Mouse (Mus musculus): Measurements from ENCODE around the gene Abi3bp.

Gene Abi3bp

DNA sequence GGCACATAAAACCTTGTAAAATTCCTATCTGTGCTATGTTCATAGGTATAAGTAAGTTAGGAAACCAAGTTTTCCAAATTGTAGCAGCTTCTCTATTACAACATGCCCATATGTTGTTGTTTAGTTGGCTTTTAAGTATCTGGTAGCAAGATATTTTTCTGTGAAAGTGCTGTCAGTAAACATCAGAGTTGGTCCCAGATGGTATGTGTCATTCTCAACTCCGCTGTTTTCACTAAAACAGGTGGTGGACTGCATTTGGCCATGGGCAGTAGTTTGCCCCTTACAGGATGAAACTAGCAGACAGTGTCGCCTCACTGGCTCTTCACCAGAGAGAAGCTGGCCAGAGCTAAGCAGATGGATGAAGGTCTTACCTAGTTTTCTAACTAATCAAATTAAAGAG lies 26.3 kb downstream of the Abi3bp start:
- no peak for DNase-seq (ENCODE audit: low spot score in 2 of 2)

DNA sequence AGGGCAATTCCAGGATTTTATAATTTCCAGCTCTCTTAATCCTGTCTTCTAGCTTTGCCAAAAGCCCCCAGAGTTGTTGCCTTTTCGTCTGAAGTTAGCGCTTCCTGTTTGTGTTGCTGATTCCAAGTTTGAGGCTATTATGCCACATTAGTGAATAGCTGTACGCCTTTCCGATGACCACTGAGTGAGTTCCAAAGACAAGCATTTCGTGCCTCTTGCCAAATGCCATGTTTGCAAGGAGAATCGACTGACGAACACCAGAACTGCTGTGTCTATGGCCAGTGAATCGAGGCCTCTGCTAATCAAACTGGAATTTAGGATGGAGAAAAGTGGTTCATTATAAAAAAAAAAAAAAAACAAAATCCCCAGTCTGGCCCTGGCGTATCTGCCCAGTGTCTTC lies 40.3 kb downstream of the Abi3bp start:
- DNase-seq (ENCODE audit: low spot score in 2 of 2), result no peak

DNA sequence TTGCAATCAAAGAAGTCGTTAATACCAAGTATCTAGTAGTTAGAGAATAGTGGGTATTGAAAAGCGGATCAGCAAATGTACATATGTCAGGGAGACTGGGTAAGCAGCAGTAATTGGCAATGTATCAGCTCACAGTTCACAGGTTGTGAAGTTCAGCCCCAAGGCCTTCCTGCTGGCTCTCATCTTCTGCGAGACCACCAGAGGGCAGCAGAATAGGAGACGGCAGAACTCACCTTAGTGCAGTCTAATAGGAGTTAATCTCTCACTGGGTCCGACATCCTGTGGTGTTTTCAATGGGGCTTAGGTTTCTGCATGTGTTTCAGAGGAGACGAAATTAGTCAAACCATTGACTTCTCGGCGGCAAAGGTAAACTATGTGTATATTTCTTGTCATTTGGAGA lies 46.7 kb downstream of the Abi3bp start:
- peak in 1 of 2 experiments; percentile 7 for DNase-seq (ENCODE audit: low spot score in 2 of 2)

- DNase-seq (ENCODE audit: low spot score in 2 of 2), result no peak
Observed at GRCm38 (mm10) chr16:56526482-56526881, 48.8 kb downstream of the Abi3bp start.

DNA sequence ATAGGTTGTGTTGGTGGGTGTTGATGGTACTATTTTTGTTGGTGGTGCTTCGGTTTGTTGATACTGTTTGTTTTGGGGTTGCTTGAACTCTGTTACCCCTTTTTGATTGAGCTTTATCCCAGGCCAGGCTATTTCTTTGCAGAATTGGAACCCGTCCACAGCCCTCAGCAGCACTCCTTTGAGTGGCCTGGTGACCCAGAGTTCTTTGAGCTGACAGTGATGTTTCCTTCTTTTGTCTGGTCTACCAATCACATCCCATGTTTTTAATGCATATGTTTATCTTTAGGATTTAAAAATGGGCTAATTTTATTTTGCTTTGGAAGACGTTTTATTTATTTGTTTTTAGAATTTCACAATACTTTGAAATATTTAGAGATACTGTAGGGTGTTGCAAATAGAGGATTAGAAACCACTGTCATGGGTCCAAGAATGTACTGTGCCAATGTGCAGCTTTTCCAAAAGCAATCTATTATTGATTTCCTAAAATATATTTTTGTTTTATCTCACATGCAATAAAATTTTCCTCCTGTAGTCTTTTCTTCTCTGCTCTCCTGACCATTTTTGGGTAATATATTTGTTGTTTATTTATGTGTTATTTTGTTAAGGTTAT lies 50.5 kb downstream of the Abi3bp start:
- DNase-seq (ENCODE audit: low spot score in 2 of 2), result no peak

DNA sequence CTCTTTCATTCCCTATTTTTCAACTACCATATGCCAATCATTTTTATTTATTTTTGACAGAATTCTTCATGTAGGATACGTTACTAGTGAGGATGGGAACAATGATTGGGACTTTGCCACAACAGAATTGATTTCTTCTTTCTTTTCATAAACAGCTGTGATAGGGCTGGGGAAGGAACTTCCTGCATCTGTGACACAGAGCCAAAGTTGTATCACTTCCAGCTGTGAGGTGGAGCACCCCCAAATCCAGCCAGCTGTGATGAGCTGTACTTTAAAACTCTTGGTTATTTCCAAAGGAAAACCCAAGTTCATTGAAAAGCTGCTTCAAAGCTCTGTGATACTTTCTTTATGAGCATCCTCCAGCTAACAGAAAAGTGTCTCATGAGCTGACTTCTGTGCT lies 101.9 kb downstream of the Abi3bp start:
- no peak for DNase-seq (ENCODE audit: low spot score in 2 of 2)

GRCm38 (mm10) chr16:56593581-56593980 lies 115.9 kb downstream of the Abi3bp start:
- DNase-seq (ENCODE audit: low spot score in 2 of 2), result no peak

DNA sequence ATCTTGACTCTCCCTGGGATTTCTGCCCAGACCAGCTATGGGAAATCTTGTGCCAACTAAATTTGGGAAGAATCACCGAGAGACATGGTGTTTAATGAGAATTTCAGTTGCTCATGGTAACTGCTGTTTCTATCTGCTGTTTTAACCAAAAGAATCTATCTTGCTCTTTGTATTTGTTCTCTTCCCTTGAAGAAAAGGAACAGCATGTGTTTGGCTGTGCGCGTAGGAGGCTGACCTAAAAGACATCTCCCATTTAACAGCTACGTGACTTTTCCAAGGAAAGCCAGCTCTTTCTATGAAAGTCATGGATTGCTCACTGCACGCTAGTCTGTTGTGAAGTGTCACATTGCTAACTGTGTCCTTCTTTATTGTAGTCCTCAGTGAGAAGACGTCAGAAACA lies 117.2 kb downstream of the Abi3bp start:
- DNase-seq (ENCODE audit: low spot score in 2 of 2), result no peak

DNA sequence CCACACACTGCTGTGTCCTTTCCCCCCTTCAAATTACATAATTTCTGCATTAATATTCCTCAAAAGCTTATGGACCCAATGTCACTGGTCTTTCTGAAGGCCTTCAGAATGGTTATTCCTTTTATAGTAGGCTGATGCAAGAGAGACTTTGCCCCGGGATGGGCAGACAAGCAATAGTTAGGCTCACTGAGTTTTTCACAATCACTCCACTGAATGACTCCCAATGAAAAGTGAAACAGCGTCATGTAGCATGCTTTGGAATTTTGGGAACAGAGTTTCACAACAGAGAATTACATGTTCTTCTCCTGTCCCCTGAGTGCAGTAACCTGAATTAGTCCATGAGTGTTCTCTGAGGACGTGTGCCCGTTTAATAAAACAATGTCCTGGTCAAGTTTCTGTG lies 120.7 kb downstream of the Abi3bp start:
- no peak for DNase-seq (ENCODE audit: low spot score in 2 of 2)

DNA sequence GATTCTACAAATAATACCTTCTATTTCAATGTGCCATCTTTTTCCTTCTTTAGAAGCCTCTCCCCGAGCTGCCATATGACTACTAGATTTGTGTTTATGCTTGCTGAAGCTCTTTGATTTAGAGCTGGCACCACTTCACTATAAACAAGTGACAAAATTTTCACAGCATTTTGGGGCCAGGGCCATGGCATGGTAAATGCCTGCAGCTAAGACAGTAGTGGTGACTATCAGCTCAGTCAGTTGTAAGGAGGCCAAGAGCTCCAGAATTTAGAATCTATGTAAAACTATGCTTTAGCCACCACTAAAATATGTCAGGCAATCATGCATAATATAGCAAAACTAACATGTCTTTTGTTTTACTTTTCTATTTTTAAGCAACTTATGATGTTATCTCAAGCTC lies 124.7 kb downstream of the Abi3bp start:
- no peak for DNase-seq (ENCODE audit: low spot score in 2 of 2)

- DNase-seq (ENCODE audit: low spot score in 2 of 2), result no peak
Observed at GRCm38 (mm10) chr16:56610572-56610971, 132.9 kb downstream of the Abi3bp start.

- DNase-seq (ENCODE audit: low spot score in 2 of 2), result no peak
Observed at GRCm38 (mm10) chr16:56611096-56611867, 133.6 kb downstream of the Abi3bp start.

DNA sequence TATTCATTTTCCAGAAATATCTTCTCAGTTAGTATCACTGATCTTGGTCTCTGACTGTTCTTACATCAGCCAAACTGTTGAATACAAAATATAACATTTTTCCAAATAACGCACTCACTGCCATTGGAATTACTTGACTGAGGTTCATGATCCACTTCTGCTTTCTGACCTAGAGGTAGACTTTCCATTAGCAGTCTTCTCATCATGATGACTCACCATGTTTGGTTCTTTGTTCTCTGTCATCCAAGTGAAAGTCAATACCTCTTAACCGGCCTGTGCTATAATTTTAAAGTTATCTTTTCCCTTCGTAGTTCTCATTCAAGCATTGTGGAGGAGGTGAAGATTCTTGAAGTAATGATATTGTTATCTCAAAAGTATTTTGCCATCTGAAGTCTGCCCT lies 160.9 kb downstream of the Abi3bp start:
- DNase-seq (ENCODE audit: low spot score in 2 of 2), result no peak

DNA sequence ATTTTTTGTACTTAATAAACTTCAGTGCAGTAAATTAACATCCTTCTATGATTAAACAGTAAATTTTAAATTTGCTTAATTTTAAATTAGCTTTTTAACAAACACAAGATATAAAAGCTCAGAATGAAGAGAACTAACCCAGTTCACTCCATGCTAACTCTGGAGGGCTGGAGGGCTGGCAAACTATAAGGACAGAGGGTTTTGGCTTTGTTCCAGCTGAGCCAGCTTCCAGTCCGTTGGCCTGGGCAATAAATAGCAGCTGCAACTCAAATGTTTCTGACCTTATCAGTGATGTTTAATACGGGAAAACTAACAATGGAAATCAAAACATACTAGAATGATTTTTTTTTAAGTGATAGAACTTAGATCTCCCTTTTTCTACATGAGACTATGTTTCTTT lies 167.6 kb downstream of the Abi3bp start:
- DNase-seq (ENCODE audit: low spot score in 2 of 2), result no peak

GRCm38 (mm10) chr16:56646382-56647172 lies 168.9 kb downstream of the Abi3bp start:
- no peak for DNase-seq (ENCODE audit: low spot score in 2 of 2)

GRCm38 (mm10) chr16:56655193-56655910 lies 177.7 kb downstream of the Abi3bp start:
- DNase-seq (ENCODE audit: low spot score in 2 of 2), result no peak

- DNase-seq (ENCODE audit: low spot score in 2 of 2), result no peak
Observed at GRCm38 (mm10) chr16:56658866-56659265, 181.2 kb downstream of the Abi3bp start.

DNA sequence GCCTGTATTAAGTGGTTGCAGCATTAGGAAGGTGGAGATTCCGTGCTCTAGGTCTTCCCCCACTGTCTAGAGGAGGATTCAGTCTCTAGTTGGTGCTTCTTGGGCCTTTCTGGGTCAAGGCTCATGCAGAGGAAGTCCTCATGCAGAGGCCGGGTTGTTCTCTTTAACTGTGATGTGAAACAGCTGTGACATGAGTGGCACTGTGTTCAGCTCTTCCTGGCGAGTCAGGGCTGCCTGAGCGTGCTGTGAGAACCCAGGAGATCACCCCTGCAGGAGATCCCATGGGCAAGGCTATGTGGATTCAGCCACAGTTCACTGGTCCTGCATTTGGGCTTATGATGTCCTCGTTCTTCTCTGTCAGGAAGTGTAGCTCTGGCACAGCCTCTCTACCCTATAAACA lies 191.8 kb downstream of the Abi3bp start:
- no peak for DNase-seq (ENCODE audit: low spot score in 2 of 2)

- no peak for DNase-seq (ENCODE audit: low spot score in 2 of 2)
Observed at GRCm38 (mm10) chr16:56670941-56671340, 193.3 kb downstream of the Abi3bp start.

- no peak for DNase-seq (ENCODE audit: low spot score in 2 of 2)
Observed at GRCm38 (mm10) chr16:56673420-56673819, 195.7 kb downstream of the Abi3bp start.

DNA sequence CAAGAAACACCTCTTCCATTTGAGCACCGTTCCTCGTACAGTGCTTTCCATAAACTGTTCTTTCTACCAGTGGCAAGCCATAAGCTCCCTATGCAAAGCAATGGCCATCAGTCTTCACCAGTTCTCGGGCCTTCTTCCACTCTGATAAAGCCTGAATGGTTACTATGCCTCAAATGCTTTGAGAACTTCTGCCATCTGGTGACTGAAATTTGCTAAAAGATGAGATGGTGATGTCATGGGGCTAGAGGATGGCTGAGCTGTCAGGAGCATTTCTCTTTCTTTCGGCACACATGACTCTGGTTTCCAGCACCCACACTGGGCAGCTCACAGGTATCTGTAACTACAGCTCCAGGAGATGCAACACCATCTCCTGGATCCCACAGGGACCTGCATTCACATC lies 199.5 kb downstream of the Abi3bp start:
- no peak for DNase-seq (ENCODE audit: low spot score in 2 of 2)

GRCm38 (mm10) chr16:56681010-56681645 lies 203.4 kb downstream of the Abi3bp start:
- DNase-seq (ENCODE audit: low spot score in 2 of 2), result no peak

All from thymus, postnatal 10 days (tissue).